Mouse (Mus musculus): ENCODE measurements around the gene Ttc16.

Ttc16 gene

GRCm38 (mm10) chr2:32779714-32780113 lies 4.3 kb upstream of the Ttc16 start:
- no peak for DNase-seq (ENCODE audit: low spot score)

- no peak for DNase-seq (ENCODE audit: low spot score)
Measured at GRCm38 (mm10) chr2:32779131-32779530, 3.7 kb upstream of the Ttc16 start.

- DNase-seq (ENCODE audit: low spot score): no peak
Measured at GRCm38 (mm10) chr2:32778081-32778480, 2.6 kb upstream of the Ttc16 start.

- no peak for DNase-seq (ENCODE audit: low spot score)
Measured at GRCm38 (mm10) chr2:32776192-32776591, 759 bp upstream of the Ttc16 start.

GRCm38 (mm10) chr2:32772626-32773279 lies 2.7 kb downstream of the Ttc16 start:
- DNase-seq (ENCODE audit: low spot score): no peak

GRCm38 (mm10) chr2:32771886-32772285 lies 3.5 kb downstream of the Ttc16 start:
- DNase-seq (ENCODE audit: low spot score): no peak

GRCm38 (mm10) chr2:32769327-32770085 lies 5.9 kb downstream of the Ttc16 start:
- no peak for DNase-seq (ENCODE audit: low spot score)

- DNase-seq (ENCODE audit: low spot score): no peak
Measured at GRCm38 (mm10) chr2:32768661-32769285, 6.7 kb downstream of the Ttc16 start.

- no peak for DNase-seq (ENCODE audit: low spot score)
Measured at GRCm38 (mm10) chr2:32767241-32767640, 8.2 kb downstream of the Ttc16 start.

GRCm38 (mm10) chr2:32763353-32763752 lies 12.1 kb downstream of the Ttc16 start:
- no peak for DNase-seq (ENCODE audit: low spot score)

GRCm38 (mm10) chr2:32761859-32762258 lies 13.6 kb downstream of the Ttc16 start:
- no peak for DNase-seq (ENCODE audit: low spot score)

- DNase-seq (ENCODE audit: low spot score): no peak
Measured at GRCm38 (mm10) chr2:32761361-32761760, 14.1 kb downstream of the Ttc16 start.

- DNase-seq (ENCODE audit: low spot score): no peak
Measured at GRCm38 (mm10) chr2:32759001-32759400, 16.4 kb downstream of the Ttc16 start.

GRCm38 (mm10) chr2:32758503-32758902 lies 16.9 kb downstream of the Ttc16 start:
- DNase-seq (ENCODE audit: low spot score): no peak

- peak; percentile 91 for DNase-seq (ENCODE audit: low spot score)
Measured at GRCm38 (mm10) chr2:32757056-32757845, 18.2 kb downstream of the Ttc16 start, which contains the start of gene Tor2a. Gene Tor2a, plus strand, starts transcription at chr2:32757234.

GRCm38 (mm10) chr2:32756674-32757055 lies 18.8 kb downstream of the Ttc16 start:
- DNase-seq (ENCODE audit: low spot score): no peak

GRCm38 (mm10) chr2:32752181-32752580 lies 23.3 kb downstream of the Ttc16 start:
- no peak for DNase-seq (ENCODE audit: low spot score)

- DNase-seq (ENCODE audit: low spot score): no peak
Measured at GRCm38 (mm10) chr2:32751665-32752033, 23.8 kb downstream of the Ttc16 start.

GRCm38 (mm10) chr2:32750887-32751664 lies 24.4 kb downstream of the Ttc16 start:
- DNase-seq (ENCODE audit: low spot score): no peak

GRCm38 (mm10) chr2:32750199-32750598 lies 25.2 kb downstream of the Ttc16 start:
- DNase-seq (ENCODE audit: low spot score): no peak

- no peak for DNase-seq (ENCODE audit: low spot score)
Measured at GRCm38 (mm10) chr2:32749082-32749481, 26.4 kb downstream of the Ttc16 start.

Data from urinary bladder, postnatal 10 days (tissue).